Mouse (Mus musculus) bone marrow, adult 2 months (tissue): ENCODE data around the gene Shisal1. TPM values are rescaled to one million over a fixed set of nuclear protein-coding genes. Genes with fewer than 3 reads are reported as not detected.

ENCODE experiments used
- H3K27ac ChIP-seq: fragments of 200-500 bp; 2 replicates; pipeline ENCODE4 v1.5.1; 2012; ENCODE audit warnings: low read depth, mild to moderate bottlenecking, control low read depth, inconsistent platforms, low read length; ENCODE audit not compliant: control insufficient read depth, poor library complexity, insufficient read depth
- H3K4me1 ChIP-seq: fragments of 200-500 bp; 2 replicates; pipeline ENCODE4 v1.6.1; 2011; ENCODE audit warnings: low read length; ENCODE audit not compliant: control insufficient read depth, insufficient read depth
- H3K4me3 ChIP-seq: fragments of 200-500 bp; replicated peaks from 2 replicates; pipeline ENCODE3; 2011; ENCODE audit warnings: mild to moderate bottlenecking, low read depth, low read length, control low read depth; ENCODE audit not compliant: control insufficient read depth
- CTCF ChIP-seq: fragments of 200-500 bp; IDR thresholded peaks from 2 replicates; pipeline ENCODE4 v1.5.1; 2011; ENCODE audit warnings: low read length, control low read depth; ENCODE audit not compliant: control insufficient read depth, insufficient read depth
- POLR2A ChIP-seq: fragments of 200-500 bp; IDR thresholded peaks from 2 replicates; pipeline ENCODE4 v1.6.1; 2011; ENCODE audit warnings: low read depth, mild to moderate bottlenecking, control low read depth, low read length, borderline replicate concordance; ENCODE audit not compliant: control insufficient read depth
- WGBS: fragments of 180-500 bp; shearing (Covaris S2); methylation state at CpG from one replicate; pipeline ENCODE4 v1.1.7; 2018; 5-methylcytosine and 5-hydroxymethylcytosine counted together
- polyA plus RNA-seq: library from polyadenylated mRNA; stranded (reverse); fragments of >200 nt; gene quantifications from 2 replicates; pipeline ENCODE4 v1.2.4, GENCODE M21; 2011; ENCODE audit warnings: low replicate concordance; ENCODE audit not compliant: missing spikeins, insufficient read depth, insufficient read length

Shisal1 gene
- polyA plus RNA-seq, 1 experiment = 0.75 TPM

- Histone ChIP-seq H3K4me3 (no peak overlapping the region), H3K4me1 (peaks cover 7% of the 10 kb centered on the region), H3K27ac (no peak overlapping the region)
- WGBS = 81% methylated on average over 21 of the region's 21 CpGs
- TF ChIP-seq POLR2A (no peak), CTCF (no peak)
Observed at GRCm38 (mm10) chr15:84351915-84352844, 94.7 kb downstream of the Shisal1 start.

- Histone ChIP-seq H3K4me1 (peaks cover 7% of the 10 kb centered on the region), H3K27ac (no peak overlapping the region), H3K4me3 (no peak overlapping the region)
- WGBS = 33% methylated on average over 7 of the region's 7 CpGs
- TF ChIP-seq CTCF = no peak
- TF ChIP-seq POLR2A = no peak
Observed at GRCm38 (mm10) chr15:84351342-84351741, 95.6 kb downstream of the Shisal1 start.

- H3K27ac ChIP-seq = no peak overlapping the region
- WGBS = 34% methylated on average over 14 of the region's 14 CpGs
- H3K4me3 ChIP-seq = no peak overlapping the region
- TF ChIP-seq CTCF (no peak), POLR2A (no peak)
- peaks cover 2% of the 10 kb centered on the region; the same call in 1 of the 2 replicates for H3K4me1 ChIP-seq
Observed at GRCm38 (mm10) chr15:84349915-84350738, 96.8 kb downstream of the Shisal1 start.

- H3K4me3 ChIP-seq = no peak overlapping the region
- no peak overlapping the region for H3K27ac ChIP-seq
- TF ChIP-seq POLR2A (no peak), CTCF (peak; percentile 49; the same call in 1 of the 2 replicates)
- peaks cover 2% of the 10 kb centered on the region; the same call in 1 of the 2 replicates for H3K4me1 ChIP-seq
- 89% methylated on average over 4 of the region's 4 CpGs for WGBS
Observed at GRCm38 (mm10) chr15:84348769-84349168, 98.1 kb downstream of the Shisal1 start.

- TF ChIP-seq CTCF (no peak), POLR2A (no peak)
- Histone ChIP-seq H3K4me3 (no peak overlapping the region), H3K27ac (no peak overlapping the region), H3K4me1 (no peaks in the 10 kb centered on the region)
- WGBS = 34% methylated on average over 2 of the region's 2 CpGs
Observed at GRCm38 (mm10) chr15:84340926-84341325, 106.0 kb downstream of the Shisal1 start.

GRCm38 (mm10) chr15:84337599-84337998 lies 109.3 kb downstream of the Shisal1 start:
- 57% methylated on average over 5 of the region's 5 CpGs for WGBS
- Histone ChIP-seq H3K4me3 (no peak overlapping the region), H3K27ac (no peak overlapping the region), H3K4me1 (no peaks in the 10 kb centered on the region)
- TF ChIP-seq CTCF (no peak), POLR2A (no peak)

- no peak overlapping the region for H3K27ac ChIP-seq
- no peak for TF ChIP-seq POLR2A
- no peak for TF ChIP-seq CTCF
- H3K4me3 ChIP-seq = no peak overlapping the region
- no peaks in the 10 kb centered on the region for H3K4me1 ChIP-seq
- WGBS = 53% methylated on average over 12 of the region's 12 CpGs
Observed at GRCm38 (mm10) chr15:84336281-84336817, 110.5 kb downstream of the Shisal1 start.

- WGBS = 86% methylated on average over 4 of the region's 4 CpGs
- no peak for TF ChIP-seq CTCF
- TF ChIP-seq POLR2A = no peak
- H3K27ac ChIP-seq = no peak overlapping the region
- no peak overlapping the region for H3K4me3 ChIP-seq
- peaks cover 3% of the 10 kb centered on the region; the same call in 1 of the 2 replicates for H3K4me1 ChIP-seq
Observed at GRCm38 (mm10) chr15:84331066-84331612, 115.8 kb downstream of the Shisal1 start.
